Mouse (Mus musculus) hindbrain, embryonic 10.5 days (tissue): Measurements from ENCODE around the gene Ces1a. TPM values are rescaled to one million over a fixed set of nuclear protein-coding genes. Genes with fewer than 3 reads are reported as not detected.

Experiments
- DNase-seq: peaks from one replicate; pipeline ENCODE4 v3.0.0-alpha.2; 2017; ENCODE audit warnings: low spot score
- H3K27ac ChIP-seq: fragments of 300-500 bp; sonication (generic); 2 replicates; pipeline ENCODE4 v1.5.1; 2016; ENCODE audit warnings: mild to moderate bottlenecking, moderate library complexity
- H3K27me3 ChIP-seq: fragments of 300-500 bp; sonication (generic); 2 replicates; pipeline ENCODE4 v1.6.1; 2016; ENCODE audit warnings: mild to moderate bottlenecking; ENCODE audit not compliant: poor library complexity, insufficient read depth, severe bottlenecking
- H3K36me3 ChIP-seq: fragments of 300-500 bp; sonication (generic); 2 replicates; pipeline ENCODE4 v1.6.1; 2016; ENCODE audit warnings: mild to moderate bottlenecking, moderate library complexity
- H3K4me1 ChIP-seq: fragments of 300-500 bp; sonication (generic); replicated peaks from 2 replicates; pipeline ENCODE4 v1.6.1; 2016; ENCODE audit warnings: mild to moderate bottlenecking
- H3K4me3 ChIP-seq: fragments of 300-500 bp; sonication (generic); 2 replicates; pipeline ENCODE4 v1.5.1; 2016; ENCODE audit warnings: mild to moderate bottlenecking, moderate library complexity
- H3K9me3 ChIP-seq: fragments of 300-500 bp; sonication (generic); 2 replicates; pipeline ENCODE4 v1.6.1; 2016; ENCODE audit warnings: mild to moderate bottlenecking, moderate library complexity
- WGBS: fragments of 180-500 bp; shearing (Covaris S2); methylation state at CpG from one replicate; pipeline ENCODE4 v1.1.7; 2016; 5-methylcytosine and 5-hydroxymethylcytosine counted together
- polyA plus RNA-seq: library from polyadenylated mRNA; unstranded; fragments of >200 nt; fragmentation: Nextera tagmentation; extraction: Ambion mirVana; gene quantifications from 2 replicates; pipeline ENCODE4 v1.2.1, GENCODE M21; 2016

Gene Ces1a
- polyA plus RNA-seq: not detected in 2 replicates

DNA sequence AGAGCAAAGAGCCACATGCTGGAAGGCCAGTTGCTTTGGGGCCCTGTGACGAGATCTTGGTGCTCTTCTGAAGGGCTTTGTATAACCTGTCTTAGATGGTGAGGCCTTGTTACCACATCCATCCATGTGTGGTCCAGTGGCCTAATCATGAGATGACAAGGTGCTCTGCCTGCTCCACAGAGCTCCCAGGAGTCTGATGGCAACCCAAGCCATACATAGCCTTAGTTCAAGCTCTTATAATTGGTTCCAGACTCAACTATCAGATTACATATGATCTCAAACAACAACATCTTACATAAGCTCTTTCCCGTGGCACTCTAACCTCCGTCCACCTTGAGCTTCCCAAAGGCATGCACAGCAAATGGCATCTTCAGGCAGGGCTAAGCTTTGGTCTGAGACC, at the start of gene Ces1a:
Gene Ces1a (minus strand): TSS at position 101 of the 400 bp plus-strand sequence.
- Histone ChIP-seq H3K4me1 (no peaks in the 10 kb centered on the region), H3K9me3 (no peaks in the 10 kb centered on the region), H3K27ac (no peak within 1 kb of the TSS), H3K36me3 (no peaks in the 10 kb centered on the region), H3K27me3 (no peaks in the 10 kb centered on the region), H3K4me3 (no peak within 1 kb of the TSS)
- 75% methylated on average over 3 of the region's 3 CpGs for WGBS
- DNase-seq: no peak

DNA sequence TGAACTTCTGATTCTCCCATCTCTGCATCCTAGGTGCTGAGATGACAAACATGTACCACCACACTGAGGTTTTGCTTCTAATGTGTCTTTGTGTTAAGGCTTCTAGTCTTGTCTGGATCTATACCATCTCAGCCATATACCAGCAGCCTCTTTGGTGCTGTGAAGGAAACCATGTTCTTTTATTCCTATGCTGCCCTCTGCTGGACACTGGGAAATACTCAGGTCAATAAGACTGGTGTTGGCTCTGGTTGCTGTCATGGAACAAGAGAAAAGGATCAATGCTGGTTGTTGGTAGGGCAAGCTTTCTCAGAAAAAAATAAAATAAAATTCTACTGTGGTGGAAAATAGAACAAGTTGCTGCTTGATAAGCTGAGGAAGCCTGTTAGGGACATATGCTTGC, 47.4 kb upstream of the Ces1a start:
- Histone ChIP-seq H3K4me3 (no peak overlapping the region), H3K27me3 (no peaks in the 10 kb centered on the region)
- DNase-seq: peak; percentile 52

DNA sequence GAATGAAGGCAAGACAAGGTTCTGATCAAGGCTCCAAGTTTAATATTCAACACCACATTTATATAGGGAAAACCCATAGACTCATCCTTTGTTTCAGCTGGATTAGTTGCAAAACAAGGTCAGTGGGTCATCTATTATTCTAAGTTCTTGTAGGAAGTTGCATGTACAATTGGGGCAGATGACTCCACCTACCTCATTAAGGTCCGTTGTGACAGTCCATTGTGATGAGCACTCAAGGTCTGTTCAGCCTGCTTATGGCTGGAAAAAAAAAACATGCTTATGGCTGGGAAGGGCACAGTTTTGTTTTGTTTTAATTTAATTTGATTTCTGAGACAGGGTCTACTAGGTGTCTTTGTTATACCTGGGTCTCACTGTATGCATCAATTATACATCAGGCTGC, 43.3 kb upstream of the Ces1a start:
- H3K27ac ChIP-seq: no peak overlapping the region
- 77% methylated on average over 1 of the region's 1 CpGs for WGBS
- no peaks in the 10 kb centered on the region for H3K36me3 ChIP-seq
- no peaks in the 10 kb centered on the region for H3K9me3 ChIP-seq
- no peaks in the 10 kb centered on the region for H3K27me3 ChIP-seq
- DNase-seq: no peak
- H3K4me3 ChIP-seq: no peak overlapping the region
- H3K4me1 ChIP-seq: peaks cover 10% of the 10 kb centered on the region

More for the DNA sequence above, 47.4 kb upstream of the Ces1a start:
- no peaks in the 10 kb centered on the region; the same call in 1 of the 2 replicates for H3K4me1 ChIP-seq
- H3K9me3 ChIP-seq: no peaks in the 10 kb centered on the region
- no peaks in the 10 kb centered on the region for H3K36me3 ChIP-seq
- H3K27ac ChIP-seq: no peak overlapping the region

DNA sequence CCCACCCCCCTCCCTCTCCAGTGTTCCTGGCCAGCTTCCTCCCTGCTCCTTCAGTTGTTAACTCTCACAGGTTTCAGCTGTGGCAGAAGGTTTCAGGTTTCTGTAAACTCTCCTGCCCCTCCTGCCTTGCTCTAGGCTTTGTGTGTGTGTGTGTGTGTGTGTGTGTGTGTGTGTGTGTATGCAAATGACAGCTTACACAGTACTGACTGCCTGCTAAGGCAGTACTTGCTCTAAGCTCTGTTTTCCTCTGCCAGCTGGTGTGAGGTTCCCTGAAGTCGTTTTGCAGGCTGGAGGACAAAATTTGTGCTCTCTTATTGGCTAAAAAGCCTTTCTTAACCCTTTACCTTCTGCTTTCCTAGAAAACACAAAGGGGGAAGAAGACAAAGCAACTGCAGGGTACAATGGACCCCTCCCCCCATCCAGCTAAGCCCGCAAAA, 40.7 kb upstream of the Ces1a start:
- DNase-seq: peak; percentile 66
- Histone ChIP-seq H3K4me1 (peaks cover 10% of the 10 kb centered on the region), H3K4me3 (peak overlapping the region; percentile 18; the same call in 1 of the 2 replicates), H3K27me3 (no peaks in the 10 kb centered on the region), H3K9me3 (no peaks in the 10 kb centered on the region), H3K27ac (peak overlapping the region; percentile 78), H3K36me3 (no peaks in the 10 kb centered on the region)
- 10% methylated on average over 2 of the region's 2 CpGs for WGBS

DNA sequence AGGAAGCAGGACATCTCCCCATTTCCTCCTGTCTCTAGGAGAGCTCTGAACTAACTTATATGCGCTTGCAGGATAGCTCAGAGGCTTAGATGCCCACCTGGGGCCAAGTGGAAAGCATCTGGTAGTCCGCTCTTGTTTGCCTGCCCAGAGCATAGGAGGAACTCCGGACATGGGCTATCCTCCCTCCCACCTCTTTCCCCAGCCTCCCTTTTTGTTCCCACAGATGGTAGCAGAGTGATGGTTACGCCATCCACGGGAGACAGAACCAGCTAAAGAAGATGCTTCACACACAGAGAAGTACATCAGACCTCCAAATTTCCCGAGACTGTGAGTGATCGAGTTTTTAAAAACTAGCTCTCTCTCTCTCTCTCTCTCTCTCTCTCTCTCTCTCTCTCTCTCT, 40.2 kb upstream of the Ces1a start:
- Histone ChIP-seq H3K27me3 (no peaks in the 10 kb centered on the region), H3K27ac (peak overlapping the region; percentile 78), H3K4me3 (peak overlapping the region; percentile 18; the same call in 1 of the 2 replicates), H3K4me1 (peaks cover 10% of the 10 kb centered on the region), H3K36me3 (no peaks in the 10 kb centered on the region), H3K9me3 (no peaks in the 10 kb centered on the region)
- WGBS: 34% methylated on average over 7 of the region's 7 CpGs
- peak; percentile 11 for DNase-seq

DNA sequence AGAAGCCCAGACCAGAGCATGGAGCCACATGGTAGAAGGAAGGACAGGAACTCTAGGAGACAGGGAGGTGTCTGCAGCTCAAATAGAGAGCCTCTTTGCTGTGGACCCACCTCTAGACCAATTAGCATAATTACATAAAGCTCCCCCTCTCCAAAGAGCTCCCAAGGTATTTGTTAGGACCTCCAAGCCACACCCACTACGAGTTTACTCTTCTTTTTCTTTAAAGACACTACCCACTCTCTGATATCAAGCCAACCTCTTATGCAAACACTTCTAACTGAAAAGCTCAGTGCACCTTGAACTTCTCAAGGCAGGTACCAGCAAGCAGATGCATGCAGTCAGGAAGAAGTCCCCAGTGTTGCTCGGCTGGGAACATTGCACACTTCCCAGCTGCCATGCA, 31.9 kb upstream of the Ces1a start, which contains the start of gene Ces1b:
Gene Ces1b (minus strand): TSS at position 131 of the 400 bp plus-strand sequence.
- DNase-seq: no peak
- H3K9me3 ChIP-seq: no peaks in the 10 kb centered on the region
- H3K36me3 ChIP-seq: no peaks in the 10 kb centered on the region
- no peaks in the 10 kb centered on the region for H3K4me1 ChIP-seq
- H3K27ac ChIP-seq: no peak within 1 kb of the TSS
- H3K27me3 ChIP-seq: no peaks in the 10 kb centered on the region
- H3K4me3 ChIP-seq: no peak within 1 kb of the TSS
- 81% methylated on average over 2 of the region's 2 CpGs for WGBS

DNA sequence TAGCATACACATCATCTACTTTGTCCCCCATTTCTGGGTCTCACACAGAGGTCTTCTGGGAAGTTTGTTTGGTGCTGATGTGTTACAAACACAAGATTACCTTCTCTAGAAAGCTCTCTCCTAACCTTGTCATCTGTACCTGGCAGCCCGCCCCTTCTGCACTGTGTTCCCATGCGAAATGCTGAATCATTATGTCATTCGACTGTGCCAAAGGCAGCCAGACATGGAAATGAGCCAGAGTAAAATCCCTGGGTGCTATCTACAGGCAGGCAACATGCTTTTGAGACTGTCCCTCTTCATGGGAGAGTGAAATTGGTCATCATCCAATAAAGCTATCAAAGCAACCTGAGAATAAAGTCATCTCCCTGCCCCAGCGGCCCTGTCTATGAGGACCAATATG, 27.3 kb upstream of the Ces1a start:
- H3K9me3 ChIP-seq: no peaks in the 10 kb centered on the region
- no peak for DNase-seq
- H3K4me3 ChIP-seq: no peak overlapping the region
- WGBS: 88% methylated on average over 4 of the region's 4 CpGs
- H3K4me1 ChIP-seq: no peaks in the 10 kb centered on the region
- H3K36me3 ChIP-seq: no peaks in the 10 kb centered on the region
- no peak overlapping the region for H3K27ac ChIP-seq
- H3K27me3 ChIP-seq: no peaks in the 10 kb centered on the region

DNA sequence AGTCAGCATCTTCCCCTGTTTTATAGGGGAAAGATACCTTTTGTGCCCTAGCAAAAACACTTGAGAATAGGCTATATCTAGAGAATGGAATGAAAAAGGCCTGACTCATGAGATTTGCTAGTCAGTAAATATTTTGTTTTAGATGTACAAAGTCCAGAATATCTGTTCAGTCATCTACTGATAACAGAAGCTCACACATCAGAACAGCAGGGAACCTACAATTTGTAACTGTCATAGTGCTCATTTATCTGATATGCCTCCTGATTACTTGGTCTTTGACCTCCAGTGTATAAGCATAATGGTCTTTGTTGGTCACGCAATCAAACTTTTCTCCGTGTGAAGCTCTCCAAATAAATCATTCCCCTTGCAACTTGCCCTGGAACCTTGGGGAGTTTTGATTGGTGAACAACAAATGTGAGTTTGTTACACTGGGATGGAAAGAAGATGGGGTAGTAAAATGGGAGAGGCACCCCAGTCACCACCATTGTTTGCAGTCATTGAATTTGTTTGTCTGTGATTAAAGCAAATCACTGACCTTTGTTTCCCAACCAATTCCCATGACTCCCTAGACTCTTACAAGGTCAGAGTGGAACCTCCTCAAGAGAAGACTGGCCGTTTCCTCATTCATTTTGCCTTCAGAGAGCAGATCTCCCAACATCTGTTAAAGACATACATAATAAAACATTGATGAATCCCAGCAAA, 15.6 kb upstream of the Ces1a start:
- H3K27ac ChIP-seq: no peak overlapping the region
- no peaks in the 10 kb centered on the region for H3K36me3 ChIP-seq
- no peaks in the 10 kb centered on the region for H3K27me3 ChIP-seq
- no peaks in the 10 kb centered on the region for H3K9me3 ChIP-seq
- no peaks in the 10 kb centered on the region for H3K4me1 ChIP-seq
- no peak for DNase-seq
- H3K4me3 ChIP-seq: no peak overlapping the region
- 55% methylated on average over 3 of the region's 3 CpGs for WGBS

DNA sequence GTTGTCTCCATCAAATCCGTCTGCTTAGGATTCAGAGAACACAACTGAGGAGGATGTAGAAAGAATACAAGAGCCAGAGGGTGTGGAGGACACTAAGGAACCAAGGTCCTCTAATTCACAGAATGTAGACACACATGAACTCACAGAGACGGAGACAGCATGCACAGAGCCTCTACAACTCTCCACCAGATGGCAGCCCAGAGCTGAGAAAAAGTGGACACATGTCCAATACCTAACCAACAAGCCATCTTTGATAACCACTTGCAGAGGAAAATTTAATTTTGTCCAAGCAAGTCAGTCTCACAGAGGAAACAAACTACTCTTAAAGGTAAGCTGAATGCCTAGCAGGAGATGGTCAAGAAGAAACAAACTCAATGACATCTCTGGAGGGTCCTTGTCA, 11.2 kb upstream of the Ces1a start:
- no peaks in the 10 kb centered on the region for H3K4me1 ChIP-seq
- peak; percentile 66 for DNase-seq
- 13% methylated on average over 2 of the region's 2 CpGs for WGBS
- no peaks in the 10 kb centered on the region for H3K36me3 ChIP-seq
- H3K27me3 ChIP-seq: no peaks in the 10 kb centered on the region
- H3K27ac ChIP-seq: no peak overlapping the region
- no peak overlapping the region for H3K4me3 ChIP-seq
- no peaks in the 10 kb centered on the region for H3K9me3 ChIP-seq

DNA sequence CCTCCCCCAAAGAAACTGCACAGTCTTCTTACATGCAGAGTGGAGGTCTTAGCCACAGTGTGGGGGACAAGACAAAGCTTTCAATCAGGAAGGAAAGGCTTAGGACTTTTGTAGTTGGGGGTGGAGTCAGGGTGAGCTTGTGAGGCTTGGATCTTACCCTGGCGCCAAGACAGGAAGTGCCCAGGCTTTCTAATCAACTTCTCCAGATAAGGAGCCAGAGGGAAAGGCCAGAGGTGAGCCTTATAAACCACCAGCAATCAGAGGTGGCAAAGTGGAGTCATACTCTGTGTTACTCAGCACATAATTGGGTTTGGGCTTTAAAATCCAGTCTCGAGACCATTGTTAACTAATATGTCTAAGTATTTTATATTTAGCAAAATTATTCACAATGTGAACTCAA, 7.2 kb upstream of the Ces1a start:
- Histone ChIP-seq H3K9me3 (no peaks in the 10 kb centered on the region), H3K4me3 (no peak overlapping the region), H3K4me1 (no peaks in the 10 kb centered on the region), H3K27ac (no peak overlapping the region), H3K27me3 (no peaks in the 10 kb centered on the region), H3K36me3 (no peaks in the 10 kb centered on the region)
- WGBS: 68% methylated on average over 2 of the region's 2 CpGs
- DNase-seq: no peak

DNA sequence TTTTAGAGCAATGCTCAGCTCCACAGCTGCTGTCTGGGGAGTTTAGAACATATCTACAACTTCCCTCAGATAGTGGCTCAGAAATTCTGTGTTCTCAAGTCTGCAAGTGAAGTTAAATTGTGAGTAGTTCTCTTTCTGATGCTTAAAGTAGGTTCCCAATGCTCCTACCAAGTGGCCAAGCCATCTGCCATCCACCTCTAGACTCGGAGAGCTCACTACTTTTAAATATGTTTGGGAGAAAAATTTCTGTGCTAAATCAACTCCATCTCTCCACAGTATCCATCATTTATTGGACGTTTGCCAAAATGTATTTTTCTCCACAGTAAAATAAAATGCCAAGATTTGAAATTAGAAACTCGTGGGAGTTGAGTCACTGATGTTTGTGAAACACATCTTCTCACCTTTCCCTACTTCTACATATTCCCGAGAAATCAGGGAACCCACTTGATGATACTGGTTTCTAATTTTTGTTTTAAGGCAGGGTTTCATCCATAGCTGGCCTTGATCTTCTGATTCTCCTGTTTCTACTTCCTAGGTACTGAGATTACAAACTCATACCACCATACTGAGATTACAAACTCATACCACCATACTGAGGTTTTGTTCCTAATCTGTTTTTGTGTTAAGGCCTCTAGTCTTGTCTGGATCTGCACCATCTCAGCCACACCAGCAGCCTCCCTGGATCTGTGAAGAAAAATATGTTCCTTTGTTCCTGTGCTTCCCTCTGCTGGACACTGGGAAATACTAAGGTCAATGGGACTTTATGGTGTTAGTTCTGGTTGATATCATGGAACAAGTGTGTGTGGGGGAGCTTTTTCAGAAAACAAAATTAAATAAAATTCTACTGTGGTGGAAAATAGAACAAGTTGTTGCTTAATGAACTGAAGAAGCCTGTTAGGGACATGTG, 771 bp upstream of the Ces1a start:
- DNase-seq: no peak
- Histone ChIP-seq H3K27me3 (no peaks in the 10 kb centered on the region), H3K9me3 (no peaks in the 10 kb centered on the region), H3K27ac (no peak overlapping the region), H3K36me3 (no peaks in the 10 kb centered on the region), H3K4me3 (no peak overlapping the region), H3K4me1 (no peaks in the 10 kb centered on the region)
- 78% methylated on average over 4 of the region's 4 CpGs for WGBS

DNA sequence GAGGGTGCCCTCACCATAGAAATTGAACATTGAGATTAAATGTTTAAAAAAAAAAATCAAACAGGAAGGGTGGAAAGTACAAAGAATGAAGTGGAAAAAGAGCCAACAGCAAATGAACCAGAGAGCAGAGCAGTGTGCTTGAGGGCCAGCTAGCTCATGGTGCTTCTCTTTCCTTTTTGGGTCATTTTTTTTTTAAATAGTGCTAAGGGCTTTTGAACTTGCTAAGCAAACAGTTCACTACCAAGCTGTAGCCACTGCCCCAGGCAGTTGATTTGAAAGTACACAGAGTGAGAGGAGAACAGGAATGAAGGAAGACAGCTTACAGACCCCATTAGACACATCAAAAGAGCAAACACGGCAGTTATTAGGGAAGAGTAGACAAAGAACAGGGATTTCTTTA, 4.9 kb downstream of the Ces1a start:
- WGBS: 75% methylated on average over 1 of the region's 1 CpGs
- Histone ChIP-seq H3K27ac (no peak overlapping the region), H3K9me3 (no peaks in the 10 kb centered on the region), H3K36me3 (no peaks in the 10 kb centered on the region), H3K4me1 (peaks cover 16% of the 10 kb centered on the region), H3K27me3 (no peaks in the 10 kb centered on the region), H3K4me3 (no peak overlapping the region)
- no peak for DNase-seq
